Mouse (Mus musculus) MN1 (cell line): ENCODE measurements at regions not wholly inside any gene's neighbourhood (a gene's known extent, or its start where the extent isn't known, plus 50 kb on each side); places are given as distances from the start of the nearest gene placed in this dataset.

Experiments
- DNase-seq: peaks from one replicate; pipeline ENCODE4 v3.0.0-alpha.2; 2016; ENCODE audit warnings: low spot score

- DNase-seq: no peak
Measured at GRCm38 (mm10) chr13:47868656-47869055, 392.4 kb upstream of the Id4 start.

GRCm38 (mm10) chr13:47869670-47870532 is 391.1 kb upstream of the Id4 start:
- peak; percentile 13 for DNase-seq

- DNase-seq: no peak
Measured at GRCm38 (mm10) chr13:47872645-47873044, 388.4 kb upstream of the Id4 start.

- no peak for DNase-seq
Measured at GRCm38 (mm10) chr13:47892569-47892968, 368.5 kb upstream of the Id4 start.

GRCm38 (mm10) chr13:47894331-47894730 is 366.7 kb upstream of the Id4 start:
- DNase-seq: peak; percentile 6

- DNase-seq: no peak
Measured at GRCm38 (mm10) chr13:47895256-47895655, 365.8 kb upstream of the Id4 start.

GRCm38 (mm10) chr13:47896646-47897045 is 364.4 kb upstream of the Id4 start:
- no peak for DNase-seq

- no peak for DNase-seq
Measured at GRCm38 (mm10) chr13:47909851-47910530, 351.0 kb upstream of the Id4 start.

- DNase-seq: no peak
Measured at GRCm38 (mm10) chr13:47910531-47910910, 350.5 kb upstream of the Id4 start.

GRCm38 (mm10) chr13:47916456-47916855 is 344.6 kb upstream of the Id4 start:
- no peak for DNase-seq

GRCm38 (mm10) chr13:47917370-47917769 is 343.7 kb upstream of the Id4 start:
- DNase-seq: no peak

GRCm38 (mm10) chr13:47921044-47921443 is 340.0 kb upstream of the Id4 start:
- DNase-seq: no peak

- DNase-seq: no peak
Measured at GRCm38 (mm10) chr13:47940696-47941095, 320.3 kb upstream of the Id4 start.

GRCm38 (mm10) chr13:47942368-47942787 is 318.6 kb upstream of the Id4 start:
- DNase-seq: peak; percentile 14

GRCm38 (mm10) chr13:47943645-47944044 is 317.4 kb upstream of the Id4 start:
- DNase-seq: no peak

GRCm38 (mm10) chr13:47948098-47948865 is 312.7 kb upstream of the Id4 start:
- DNase-seq: no peak

GRCm38 (mm10) chr13:47950456-47950855 is 310.6 kb upstream of the Id4 start:
- DNase-seq: no peak

- DNase-seq: no peak
Measured at GRCm38 (mm10) chr13:47951043-47951442, 310.0 kb upstream of the Id4 start.

- no peak for DNase-seq
Measured at GRCm38 (mm10) chr13:47952946-47953345, 308.1 kb upstream of the Id4 start.

- no peak for DNase-seq
Measured at GRCm38 (mm10) chr13:47953776-47954175, 307.3 kb upstream of the Id4 start.

GRCm38 (mm10) chr13:47955504-47955903 is 305.5 kb upstream of the Id4 start:
- DNase-seq: no peak

- no peak for DNase-seq
Measured at GRCm38 (mm10) chr13:47957662-47958061, 303.4 kb upstream of the Id4 start.

- no peak for DNase-seq
Measured at GRCm38 (mm10) chr13:47974216-47974615, 286.8 kb upstream of the Id4 start.
